Mouse (Mus musculus) brain, embryonic 18.5 days (tissue): ENCODE data around the gene Stk10.
"Not testable (repeated sequence)": the region's sequence is repeated elsewhere in the genome, so short reads cannot be mapped to it uniquely, and the experiment has no call there.

Experiments
- DNase-seq: peaks from one replicate; pipeline ENCODE4 v3.0.0-alpha.2; 2012; ENCODE audit warnings: low read depth, low spot score

The Stk10 gene

GRCm38 (mm10) chr11:32601528-32602323 lies 68.6 kb downstream of the Stk10 start:
- no peak for DNase-seq

GRCm38 (mm10) chr11:32604663-32605062 lies 71.6 kb downstream of the Stk10 start:
- no peak for DNase-seq

- no peak for DNase-seq
These were observed 72.2 kb downstream of the Stk10 start for GRCm38 (mm10) chr11:32605131-32605860.

GRCm38 (mm10) chr11:32605907-32606306 lies 72.8 kb downstream of the Stk10 start:
- DNase-seq: no peak

- no peak for DNase-seq
These were observed 74.2 kb downstream of the Stk10 start for GRCm38 (mm10) chr11:32607319-32607718.

- no peak for DNase-seq
These were observed 77.5 kb downstream of the Stk10 start for GRCm38 (mm10) chr11:32610616-32611015.

GRCm38 (mm10) chr11:32612304-32612703 lies 79.2 kb downstream of the Stk10 start:
- DNase-seq: no peak

GRCm38 (mm10) chr11:32614463-32614862 lies 81.4 kb downstream of the Stk10 start:
- no peak for DNase-seq

GRCm38 (mm10) chr11:32615561-32615960 lies 82.5 kb downstream of the Stk10 start:
- DNase-seq: no peak

GRCm38 (mm10) chr11:32616091-32616490 lies 83.0 kb downstream of the Stk10 start:
- no peak for DNase-seq

GRCm38 (mm10) chr11:32618036-32618435 lies 84.9 kb downstream of the Stk10 start:
- DNase-seq: no peak

GRCm38 (mm10) chr11:32618641-32619040 lies 85.5 kb downstream of the Stk10 start:
- not testable (repeated sequence) for DNase-seq

- no peak for DNase-seq
These were observed 86.2 kb downstream of the Stk10 start for GRCm38 (mm10) chr11:32619257-32619816.

GRCm38 (mm10) chr11:32619866-32620456 lies 86.9 kb downstream of the Stk10 start:
- no peak for DNase-seq

GRCm38 (mm10) chr11:32621831-32622478 lies 88.8 kb downstream of the Stk10 start:
- no peak for DNase-seq

- no peak for DNase-seq
These were observed 89.5 kb downstream of the Stk10 start for GRCm38 (mm10) chr11:32622479-32623190.

GRCm38 (mm10) chr11:32623236-32623635 lies 90.1 kb downstream of the Stk10 start:
- no peak for DNase-seq

GRCm38 (mm10) chr11:32623912-32624311 lies 90.8 kb downstream of the Stk10 start:
- no peak for DNase-seq

GRCm38 (mm10) chr11:32625677-32626076 lies 92.6 kb downstream of the Stk10 start:
- DNase-seq: no peak

GRCm38 (mm10) chr11:32626079-32626478 lies 93.0 kb downstream of the Stk10 start:
- DNase-seq: no peak

GRCm38 (mm10) chr11:32627900-32628299 lies 94.8 kb downstream of the Stk10 start:
- no peak for DNase-seq
